Mouse (Mus musculus) liver, embryonic 12.5 days (tissue): Measurements from ENCODE around the gene Abhd2. TPM values are rescaled to one million over a fixed set of nuclear protein-coding genes. Genes with fewer than 3 reads are reported as not detected.
"Not testable (repeated sequence)": the region's sequence is repeated elsewhere in the genome, so short reads cannot be mapped to it uniquely, and the experiment has no call there.

Experiments used
- ATAC-seq: fragments of 200-750 bp; cut with Nextera tagmentation; 2 replicates; pipeline ENCODE4 v1.8.0; 2017; ENCODE audit warnings: moderate number of reproducible peaks, mild to moderate bottlenecking, moderate library complexity
- H3K27ac ChIP-seq: fragments of 300-500 bp; sonication (generic); 2 replicates; pipeline ENCODE4 v1.5.1; 2016; ENCODE audit warnings: mild to moderate bottlenecking
- H3K27me3 ChIP-seq: fragments of 300-500 bp; sonication (generic); replicated peaks from 2 replicates; pipeline ENCODE4 v1.6.1; 2016; ENCODE audit warnings: mild to moderate bottlenecking, moderate library complexity
- H3K36me3 ChIP-seq: fragments of 300-500 bp; sonication (generic); 2 replicates; pipeline ENCODE4 v1.6.1; 2016; ENCODE audit warnings: mild to moderate bottlenecking, moderate library complexity
- H3K4me1 ChIP-seq: fragments of 300-500 bp; sonication (generic); 2 replicates; pipeline ENCODE4 v1.6.1; 2016
- H3K4me2 ChIP-seq: fragments of 300-500 bp; sonication (generic); 2 replicates; pipeline ENCODE4 v1.6.1; 2016; ENCODE audit warnings: mild to moderate bottlenecking, moderate library complexity
- H3K4me3 ChIP-seq: fragments of 300-500 bp; sonication (generic); 2 replicates; pipeline ENCODE4 v1.5.1; 2016; ENCODE audit warnings: mild to moderate bottlenecking, moderate library complexity
- H3K9ac ChIP-seq: fragments of 300-500 bp; sonication (generic); 2 replicates; pipeline ENCODE4 v1.6.1; 2016; ENCODE audit warnings: mild to moderate bottlenecking, moderate library complexity
- H3K9me3 ChIP-seq: fragments of 300-500 bp; sonication (generic); replicated peaks from 2 replicates; pipeline ENCODE4 v1.6.1; 2016; ENCODE audit warnings: mild to moderate bottlenecking, moderate library complexity
- WGBS: fragments of 180-500 bp; shearing (Covaris S2); methylation state at CpG from one replicate; pipeline ENCODE4 v1.1.7; 2016; ENCODE audit not compliant: insufficient replicate concordance; 5-methylcytosine and 5-hydroxymethylcytosine counted together
- polyA plus RNA-seq: library from polyadenylated mRNA; unstranded; fragments of >200 nt; fragmentation: Nextera tagmentation; extraction: Ambion mirVana; gene quantifications from 2 replicates; pipeline ENCODE4 v1.2.1, GENCODE M21; 2016

Gene Abhd2
- polyA plus RNA-seq, 1 experiment from 2014 or later: 9.6 TPM

GRCm38 (mm10) chr7:79282883-79283670 lies 10.1 kb downstream of the Abhd2 start:
- WGBS: 54% methylated on average over 12 of the region's 12 CpGs
- Histone ChIP-seq H3K27ac (peak overlapping the region; percentile 83), H3K4me2 (peak overlapping the region; percentile 55)

GRCm38 (mm10) chr7:79283671-79283941 lies 10.6 kb downstream of the Abhd2 start:
- peak; percentile 75 for ATAC-seq
- H3K27me3 ChIP-seq, H3K4me3 ChIP-seq, H3K9me3 ChIP-seq: not testable (repeated sequence)
- H3K36me3 ChIP-seq: peaks cover 12% of the 10 kb centered on the region; the same call in 1 of the 2 replicates
- H3K4me1 ChIP-seq: peaks cover 97% of the 10 kb centered on the region
- peak overlapping the region; percentile 55 for H3K4me2 ChIP-seq
- H3K27ac ChIP-seq: peak overlapping the region; percentile 83
- peak overlapping the region; percentile 43 for H3K9ac ChIP-seq
- 14% methylated on average over 1 of the region's 1 CpGs for WGBS

More at GRCm38 (mm10) chr7:79282883-79283670, 10.1 kb downstream of the Abhd2 start:
- Histone ChIP-seq H3K9me3 (no peaks in the 10 kb centered on the region), H3K4me1 (peaks cover 98% of the 10 kb centered on the region), H3K36me3 (peaks cover 12% of the 10 kb centered on the region; the same call in 1 of the 2 replicates), H3K9ac (peak overlapping the region; percentile 43), H3K4me3 (no peak overlapping the region), H3K27me3 (no peaks in the 10 kb centered on the region)
- ATAC-seq: peak; percentile 74

GRCm38 (mm10) chr7:79284160-79284888 lies 11.3 kb downstream of the Abhd2 start:
- peak overlapping the region; percentile 43 for H3K9ac ChIP-seq
- H3K27me3 ChIP-seq: no peaks in the 10 kb centered on the region
- WGBS: 33% methylated on average over 14 of the region's 14 CpGs
- peaks cover 10% of the 10 kb centered on the region; the same call in 1 of the 2 replicates for H3K36me3 ChIP-seq
- peak overlapping the region; percentile 12 for H3K4me3 ChIP-seq
- peaks cover 90% of the 10 kb centered on the region for H3K4me1 ChIP-seq
- peak overlapping the region; percentile 55 for H3K4me2 ChIP-seq
- H3K27ac ChIP-seq: peak overlapping the region; percentile 83
- ATAC-seq: peak; percentile 76
- no peaks in the 10 kb centered on the region for H3K9me3 ChIP-seq

GRCm38 (mm10) chr7:79284889-79285280 lies 11.9 kb downstream of the Abhd2 start:
- Histone ChIP-seq H3K36me3 (peaks cover 10% of the 10 kb centered on the region; the same call in 1 of the 2 replicates), H3K27me3 (no peaks in the 10 kb centered on the region), H3K4me2 (peak overlapping the region; percentile 55), H3K4me3 (peak overlapping the region; percentile 12; the same call in 1 of the 2 replicates), H3K4me1 (peaks cover 84% of the 10 kb centered on the region), H3K9ac (0 out of 2 replicates have a peak overlapping the region, but pooled peaks have one; percentile 43), H3K27ac (peak overlapping the region; percentile 83), H3K9me3 (no peaks in the 10 kb centered on the region)
- 58% methylated on average over 8 of the region's 8 CpGs for WGBS
- ATAC-seq: no peak

- ATAC-seq: no peak
- Histone ChIP-seq H3K4me1 (peaks cover 81% of the 10 kb centered on the region), H3K36me3 (peaks cover 10% of the 10 kb centered on the region; the same call in 1 of the 2 replicates), H3K4me3 (no peak overlapping the region), H3K27me3 (no peaks in the 10 kb centered on the region), H3K27ac (peak overlapping the region; percentile 83), H3K9me3 (no peaks in the 10 kb centered on the region), H3K4me2 (peak overlapping the region; percentile 55), H3K9ac (no peak overlapping the region)
- 88% methylated on average over 13 of the region's 13 CpGs for WGBS
Observed at GRCm38 (mm10) chr7:79285408-79285807, 12.4 kb downstream of the Abhd2 start.

- 58% methylated on average over 6 of the region's 6 CpGs for WGBS
- Histone ChIP-seq H3K9me3 (no peaks in the 10 kb centered on the region), H3K4me2 (no peak overlapping the region), H3K4me1 (peaks cover 69% of the 10 kb centered on the region), H3K36me3 (peaks cover 8% of the 10 kb centered on the region; the same call in 1 of the 2 replicates), H3K27me3 (no peaks in the 10 kb centered on the region), H3K9ac (0 out of 2 replicates have a peak overlapping the region, but pooled peaks have one; percentile 3), H3K4me3 (no peak overlapping the region), H3K27ac (no peak overlapping the region; the same call in 1 of the 2 replicates)
- ATAC-seq: peak; percentile 53
Observed at GRCm38 (mm10) chr7:79287226-79287625, 14.2 kb downstream of the Abhd2 start.

GRCm38 (mm10) chr7:79287928-79288327 lies 14.9 kb downstream of the Abhd2 start:
- no peak overlapping the region for H3K4me3 ChIP-seq
- ATAC-seq: no peak
- H3K4me2 ChIP-seq: no peak overlapping the region
- peaks cover 69% of the 10 kb centered on the region for H3K4me1 ChIP-seq
- no peak overlapping the region for H3K27ac ChIP-seq
- no peaks in the 10 kb centered on the region for H3K27me3 ChIP-seq
- no peaks in the 10 kb centered on the region for H3K9me3 ChIP-seq
- WGBS: 88% methylated on average over 8 of the region's 8 CpGs
- H3K36me3 ChIP-seq: peaks cover 8% of the 10 kb centered on the region; the same call in 1 of the 2 replicates
- no peak overlapping the region for H3K9ac ChIP-seq

- H3K9ac ChIP-seq: no peak overlapping the region
- 88% methylated on average over 5 of the region's 5 CpGs for WGBS
Observed at GRCm38 (mm10) chr7:79288422-79288821, 15.4 kb downstream of the Abhd2 start.

GRCm38 (mm10) chr7:79293605-79294232 lies 20.7 kb downstream of the Abhd2 start:
- H3K27ac ChIP-seq: no peak overlapping the region
- peaks cover 23% of the 10 kb centered on the region for H3K4me1 ChIP-seq
- H3K9me3 ChIP-seq: no peaks in the 10 kb centered on the region
- no peaks in the 10 kb centered on the region for H3K27me3 ChIP-seq
- H3K36me3 ChIP-seq: peaks cover 48% of the 10 kb centered on the region
- no peak overlapping the region for H3K4me3 ChIP-seq
- no peak overlapping the region for H3K4me2 ChIP-seq
- no peak overlapping the region for H3K9ac ChIP-seq
- ATAC-seq: no peak
- 84% methylated on average over 14 of the region's 14 CpGs for WGBS

More at GRCm38 (mm10) chr7:79288422-79288821, 15.4 kb downstream of the Abhd2 start:
- Histone ChIP-seq H3K36me3 (peaks cover 8% of the 10 kb centered on the region; the same call in 1 of the 2 replicates), H3K4me3 (no peak overlapping the region), H3K4me1 (peaks cover 66% of the 10 kb centered on the region), H3K4me2 (no peak overlapping the region), H3K9me3 (no peaks in the 10 kb centered on the region), H3K27ac (no peak overlapping the region), H3K27me3 (no peaks in the 10 kb centered on the region)
- no peak for ATAC-seq

GRCm38 (mm10) chr7:79294449-79294980 lies 21.5 kb downstream of the Abhd2 start:
- 80% methylated on average over 13 of the region's 13 CpGs for WGBS
- ATAC-seq: no peak
- no peak overlapping the region for H3K4me3 ChIP-seq
- H3K36me3 ChIP-seq: peaks cover 56% of the 10 kb centered on the region
- H3K4me1 ChIP-seq: peaks cover 31% of the 10 kb centered on the region
- H3K27ac ChIP-seq: no peak overlapping the region
- H3K9me3 ChIP-seq: no peaks in the 10 kb centered on the region
- no peaks in the 10 kb centered on the region for H3K27me3 ChIP-seq
- no peak overlapping the region for H3K4me2 ChIP-seq
- no peak overlapping the region for H3K9ac ChIP-seq

- no peak for ATAC-seq
Observed at GRCm38 (mm10) chr7:79295196-79295826, 22.3 kb downstream of the Abhd2 start.

More at GRCm38 (mm10) chr7:79295196-79295826, 22.3 kb downstream of the Abhd2 start:
- no peak overlapping the region for H3K9ac ChIP-seq
- H3K27me3 ChIP-seq: no peaks in the 10 kb centered on the region
- no peak overlapping the region for H3K27ac ChIP-seq
- no peaks in the 10 kb centered on the region for H3K9me3 ChIP-seq
- peaks cover 62% of the 10 kb centered on the region for H3K36me3 ChIP-seq
- 84% methylated on average over 13 of the region's 13 CpGs for WGBS
- no peak overlapping the region for H3K4me3 ChIP-seq
- H3K4me2 ChIP-seq: no peak overlapping the region
- H3K4me1 ChIP-seq: peaks cover 38% of the 10 kb centered on the region
